Mouse (Mus musculus) lung, embryonic 15.5 days (tissue): ENCODE measurements at regions not wholly inside any gene's neighbourhood (a gene's known extent, or its start where the extent isn't known, plus 50 kb on each side); places are given as distances from the start of the nearest gene placed in this dataset.
A peak's percentile ranks its signal among the peaks of the same experiment; 100 is the strongest.

ENCODE experiments used
- ATAC-seq: fragments of 200-750 bp; cut with Nextera tagmentation; 2 replicates; pipeline ENCODE4 v1.8.0; 2017; ENCODE audit warnings: moderate number of reproducible peaks, borderline replicate concordance; ENCODE audit not compliant: low FRiP score, low TSS enrichment; ENCODE audit errors: extremely low read depth
- H3K27ac ChIP-seq: fragments of 300-500 bp; sonication (generic); 2 replicates; pipeline ENCODE4 v1.5.1; 2015; ENCODE audit warnings: moderate library complexity, mild to moderate bottlenecking, inconsistent platforms
- H3K27me3 ChIP-seq: fragments of 300-500 bp; sonication (generic); 2 replicates; pipeline ENCODE4 v1.6.1; 2015; ENCODE audit warnings: inconsistent platforms
- H3K36me3 ChIP-seq: fragments of 300-500 bp; sonication (generic); 2 replicates; pipeline ENCODE4 v1.6.1; 2015; ENCODE audit warnings: inconsistent platforms
- H3K4me1 ChIP-seq: fragments of 300-500 bp; sonication (generic); 2 replicates; pipeline ENCODE4 v1.6.1; 2015; ENCODE audit warnings: inconsistent platforms
- H3K4me2 ChIP-seq: fragments of 300-500 bp; sonication (generic); 2 replicates; pipeline ENCODE4 v1.6.1; 2015; ENCODE audit warnings: inconsistent platforms, mild to moderate bottlenecking, moderate library complexity
- H3K4me3 ChIP-seq: fragments of 300-500 bp; sonication (generic); 2 replicates; pipeline ENCODE4 v1.5.1; 2015; ENCODE audit warnings: mild to moderate bottlenecking, inconsistent platforms
- H3K9ac ChIP-seq: fragments of 300-500 bp; sonication (generic); 2 replicates; pipeline ENCODE4 v1.6.1; 2015; ENCODE audit warnings: inconsistent platforms
- H3K9me3 ChIP-seq: fragments of 300-500 bp; sonication (generic); 2 replicates; pipeline ENCODE4 v1.6.1; 2016; ENCODE audit warnings: inconsistent platforms
- WGBS: fragments of 180-500 bp; shearing (Covaris S2); methylation state at CpG from one replicate; pipeline ENCODE4 v1.1.7; 2015; 5-methylcytosine and 5-hydroxymethylcytosine counted together

DNA sequence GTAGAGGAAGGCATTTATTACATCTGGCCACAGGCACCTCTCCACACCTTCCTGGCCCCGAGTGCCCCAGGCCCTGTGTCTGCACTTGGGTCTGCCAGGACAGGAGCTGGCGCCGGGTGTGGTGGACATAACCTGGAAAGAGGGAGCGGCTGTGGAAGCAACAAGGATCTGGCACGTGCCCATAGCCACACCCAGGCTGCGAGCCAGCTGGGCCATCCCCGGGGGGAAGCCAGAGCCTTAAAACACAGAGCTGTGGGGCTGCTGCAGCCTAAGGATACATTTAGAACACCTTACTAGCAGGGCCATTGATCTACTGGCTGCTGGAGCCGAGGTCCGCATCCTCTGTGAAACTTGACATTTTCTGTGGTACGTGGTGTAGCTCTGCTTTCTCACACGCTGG lies 217.0 kb downstream of the Cyp26b1 start:
- 69% methylated on average over 11 of the region's 11 CpGs for WGBS
- no peaks in the 10 kb centered on the region for H3K9me3 ChIP-seq
- H3K9ac ChIP-seq = no peak overlapping the region
- no peak for ATAC-seq
- no peaks in the 10 kb centered on the region for H3K4me1 ChIP-seq
- H3K27me3 ChIP-seq = peaks cover 5% of the 10 kb centered on the region; the same call in 1 of the 2 replicates
- no peak overlapping the region for H3K4me3 ChIP-seq
- no peak overlapping the region for H3K4me2 ChIP-seq
- H3K27ac ChIP-seq = no peak overlapping the region
- no peaks in the 10 kb centered on the region for H3K36me3 ChIP-seq

DNA sequence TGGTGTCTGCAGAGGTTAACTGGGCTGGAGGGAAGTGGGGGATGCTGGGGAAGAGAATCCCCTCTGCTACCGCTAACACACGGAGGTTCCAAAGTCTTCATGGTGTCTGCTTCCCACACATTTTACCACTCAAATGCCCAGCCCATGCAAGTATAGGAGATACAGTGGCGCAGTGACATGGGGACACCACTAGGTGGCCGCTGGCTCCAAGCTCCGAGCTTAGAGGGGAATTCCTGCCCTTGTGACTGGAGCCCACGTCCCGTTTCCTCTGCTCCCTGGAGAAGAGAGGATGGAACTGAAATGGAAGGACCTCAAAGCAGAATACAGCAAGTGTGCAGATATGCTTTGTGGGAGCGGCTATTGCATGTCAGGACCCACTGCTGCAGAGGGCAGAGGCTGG lies 218.2 kb downstream of the Cyp26b1 start:
- peaks cover 5% of the 10 kb centered on the region; the same call in 1 of the 2 replicates for H3K27me3 ChIP-seq
- no peak overlapping the region for H3K4me3 ChIP-seq
- 11% methylated on average over 8 of the region's 8 CpGs for WGBS
- ATAC-seq = no peak
- H3K36me3 ChIP-seq = no peaks in the 10 kb centered on the region
- H3K4me2 ChIP-seq = no peak overlapping the region
- H3K27ac ChIP-seq = no peak overlapping the region
- no peak overlapping the region for H3K9ac ChIP-seq
- H3K4me1 ChIP-seq = no peaks in the 10 kb centered on the region
- H3K9me3 ChIP-seq = no peaks in the 10 kb centered on the region

DNA sequence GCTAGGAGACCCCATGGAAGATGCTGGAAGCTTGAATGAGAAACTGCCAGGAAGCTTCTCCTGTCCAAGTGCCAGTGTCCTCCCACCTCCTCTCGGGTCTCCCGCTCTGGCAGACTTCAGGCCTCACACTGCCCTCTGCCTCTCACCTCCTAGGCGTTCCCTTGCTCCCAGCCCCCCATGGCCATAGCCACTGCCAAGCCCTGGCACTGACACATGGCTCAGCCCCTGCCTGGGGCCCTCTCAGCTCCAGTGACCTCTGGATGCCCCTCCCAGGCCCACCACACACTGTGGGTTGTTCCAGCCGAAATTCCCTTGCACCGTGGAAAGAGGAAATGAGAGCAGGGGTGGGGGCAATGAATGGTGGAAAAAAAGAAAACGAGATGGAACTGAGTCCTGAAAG lies 227.3 kb downstream of the Cyp26b1 start:
- Histone ChIP-seq H3K27me3 (no peaks in the 10 kb centered on the region), H3K4me3 (no peak overlapping the region), H3K9ac (no peak overlapping the region), H3K36me3 (no peaks in the 10 kb centered on the region), H3K4me1 (no peaks in the 10 kb centered on the region), H3K9me3 (no peaks in the 10 kb centered on the region), H3K27ac (no peak overlapping the region), H3K4me2 (no peak overlapping the region)
- ATAC-seq = no peak
- 31% methylated on average over 6 of the region's 6 CpGs for WGBS

DNA sequence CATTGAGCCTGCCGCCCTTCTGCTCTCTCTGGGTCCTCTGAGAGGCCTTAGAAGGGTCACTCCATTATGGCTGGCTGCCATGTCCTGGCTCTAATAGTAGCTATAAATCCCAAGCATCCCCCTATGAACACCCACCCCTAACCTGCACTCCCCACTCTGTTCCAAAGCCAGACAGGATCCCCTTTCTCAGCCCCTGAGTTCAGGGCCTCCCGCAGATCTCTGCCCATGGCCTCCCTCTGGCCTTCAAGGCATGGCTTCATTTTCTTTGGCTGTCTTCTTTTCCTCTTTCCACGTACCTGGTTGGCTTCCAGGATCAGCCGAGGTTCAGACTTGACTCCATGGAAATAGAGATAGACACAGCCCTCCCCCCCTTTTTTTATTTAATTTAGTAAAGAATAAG lies 227.8 kb downstream of the Cyp26b1 start:
- H3K4me2 ChIP-seq = no peak overlapping the region
- ATAC-seq = no peak
- no peaks in the 10 kb centered on the region for H3K9me3 ChIP-seq
- WGBS = 68% methylated on average over 4 of the region's 4 CpGs
- no peaks in the 10 kb centered on the region for H3K27me3 ChIP-seq
- no peaks in the 10 kb centered on the region for H3K36me3 ChIP-seq
- no peak overlapping the region for H3K4me3 ChIP-seq
- H3K4me1 ChIP-seq = no peaks in the 10 kb centered on the region
- H3K27ac ChIP-seq = no peak overlapping the region
- H3K9ac ChIP-seq = no peak overlapping the region

DNA sequence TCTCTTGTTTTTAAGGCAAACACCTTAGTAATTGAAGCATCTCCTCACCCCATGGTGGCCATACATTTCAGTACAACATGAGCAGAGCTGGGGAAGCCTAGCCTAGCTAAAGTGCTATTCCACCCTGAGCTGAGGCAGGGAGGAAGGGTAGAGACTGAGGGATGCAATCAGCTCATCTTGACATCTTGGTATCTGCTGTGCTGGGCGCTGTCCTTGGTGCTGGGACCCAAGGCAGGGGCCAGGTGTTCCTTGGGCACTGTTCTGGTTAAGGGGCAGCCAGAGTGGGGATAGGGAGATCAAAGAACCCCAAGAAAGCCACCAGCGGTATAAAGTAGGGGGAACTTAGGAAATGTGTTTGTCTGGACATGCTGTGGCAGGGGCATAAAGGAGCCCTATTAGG lies 228.7 kb downstream of the Cyp26b1 start:
- H3K4me3 ChIP-seq = no peak overlapping the region
- no peaks in the 10 kb centered on the region for H3K9me3 ChIP-seq
- no peaks in the 10 kb centered on the region for H3K36me3 ChIP-seq
- no peak overlapping the region for H3K9ac ChIP-seq
- no peak overlapping the region for H3K27ac ChIP-seq
- ATAC-seq = no peak
- WGBS = 12% methylated on average over 2 of the region's 2 CpGs
- no peak overlapping the region for H3K4me2 ChIP-seq
- H3K4me1 ChIP-seq = no peaks in the 10 kb centered on the region
- H3K27me3 ChIP-seq = no peaks in the 10 kb centered on the region

DNA sequence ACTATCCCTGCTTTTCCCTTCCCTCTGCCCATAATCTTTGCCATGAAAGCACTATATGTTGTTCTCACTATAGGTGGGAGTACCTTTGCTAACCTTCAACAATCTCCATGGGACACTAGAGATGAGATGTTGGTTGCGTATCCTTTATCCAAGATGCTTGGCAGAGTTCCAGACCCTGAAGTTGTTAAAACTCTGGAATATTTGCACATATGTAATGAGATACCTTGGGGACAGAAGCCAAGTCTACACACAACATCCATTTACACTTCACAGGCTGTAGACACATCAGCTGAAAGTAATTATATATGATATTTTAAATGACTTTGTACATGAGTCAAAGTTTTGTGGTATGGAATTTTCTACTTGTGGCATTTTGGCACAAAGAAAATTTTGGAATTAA lies 231.4 kb downstream of the Cyp26b1 start:
- Histone ChIP-seq H3K9me3 (no peaks in the 10 kb centered on the region), H3K36me3 (no peaks in the 10 kb centered on the region), H3K4me2 (no peak overlapping the region), H3K4me3 (no peak overlapping the region), H3K27me3 (no peaks in the 10 kb centered on the region), H3K9ac (no peak overlapping the region), H3K4me1 (no peaks in the 10 kb centered on the region), H3K27ac (no peak overlapping the region)
- ATAC-seq = no peak
- 92% methylated on average over 1 of the region's 1 CpGs for WGBS

DNA sequence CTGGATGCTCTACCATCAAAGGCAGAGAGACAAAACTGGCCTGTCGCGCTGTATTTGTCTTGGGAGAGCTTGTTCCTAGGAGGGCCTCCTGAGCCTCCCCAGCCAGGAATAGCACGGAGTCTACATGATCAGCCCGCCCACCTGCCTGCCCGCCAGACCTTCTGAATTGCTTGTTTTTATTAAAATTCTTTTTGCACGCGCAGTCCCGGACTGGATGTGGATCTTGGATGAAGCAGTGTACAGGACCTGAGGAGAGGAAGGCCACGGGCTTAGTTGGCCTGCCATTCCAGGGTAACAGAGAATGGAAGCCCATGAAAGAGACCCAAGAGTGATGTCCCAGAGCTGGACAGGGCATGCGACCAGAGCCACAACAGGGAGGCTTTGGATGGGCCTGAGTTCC lies 235.8 kb downstream of the Cyp26b1 start:
- H3K4me2 ChIP-seq = no peak overlapping the region
- 69% methylated on average over 10 of the region's 10 CpGs for WGBS
- no peak overlapping the region for H3K4me3 ChIP-seq
- no peaks in the 10 kb centered on the region for H3K9me3 ChIP-seq
- ATAC-seq = no peak
- no peaks in the 10 kb centered on the region for H3K27me3 ChIP-seq
- no peak overlapping the region for H3K9ac ChIP-seq
- no peaks in the 10 kb centered on the region for H3K4me1 ChIP-seq
- no peaks in the 10 kb centered on the region for H3K36me3 ChIP-seq
- H3K27ac ChIP-seq = no peak overlapping the region

DNA sequence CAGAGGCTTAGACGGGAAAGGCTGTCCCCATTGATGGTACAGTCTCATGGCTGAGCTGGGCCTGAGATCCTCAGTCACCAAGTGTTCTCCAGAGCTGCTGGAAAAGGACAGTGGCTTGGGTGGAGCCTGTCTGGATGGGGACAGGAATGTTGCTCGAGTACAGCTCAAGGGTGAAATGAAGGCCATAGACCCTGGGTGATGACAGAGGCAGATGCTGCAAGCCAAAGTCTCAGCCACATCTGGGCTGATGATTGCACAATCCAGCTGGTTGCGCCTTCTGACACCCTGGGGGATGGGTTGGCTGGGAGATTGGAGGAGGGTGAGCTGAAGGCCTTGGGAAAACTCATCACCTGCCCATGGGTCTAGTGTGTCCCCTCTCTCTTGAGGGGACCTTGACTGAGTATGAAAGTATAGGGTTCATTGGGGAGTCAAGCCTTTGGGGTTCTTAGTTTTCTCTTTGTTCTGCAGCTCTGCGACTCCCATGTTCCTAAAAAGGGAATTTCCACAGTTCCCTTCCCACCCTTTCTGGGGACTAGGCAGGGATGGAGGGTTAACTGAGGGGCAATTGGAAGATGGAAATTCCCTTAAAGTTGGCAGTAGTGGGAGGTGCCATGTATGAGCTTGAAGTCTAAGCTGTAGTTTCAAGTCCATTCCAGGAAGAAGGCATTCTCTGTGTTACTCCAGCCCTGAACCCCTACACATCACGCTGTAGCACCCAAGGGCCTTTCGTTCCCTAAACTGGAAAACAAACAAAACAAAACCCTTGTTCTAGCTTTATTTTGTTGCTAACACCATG lies 240.1 kb downstream of the Cyp26b1 start:
- ATAC-seq = peak; percentile 69; the same call in 1 of the 2 replicates
- H3K9me3 ChIP-seq = no peaks in the 10 kb centered on the region

DNA sequence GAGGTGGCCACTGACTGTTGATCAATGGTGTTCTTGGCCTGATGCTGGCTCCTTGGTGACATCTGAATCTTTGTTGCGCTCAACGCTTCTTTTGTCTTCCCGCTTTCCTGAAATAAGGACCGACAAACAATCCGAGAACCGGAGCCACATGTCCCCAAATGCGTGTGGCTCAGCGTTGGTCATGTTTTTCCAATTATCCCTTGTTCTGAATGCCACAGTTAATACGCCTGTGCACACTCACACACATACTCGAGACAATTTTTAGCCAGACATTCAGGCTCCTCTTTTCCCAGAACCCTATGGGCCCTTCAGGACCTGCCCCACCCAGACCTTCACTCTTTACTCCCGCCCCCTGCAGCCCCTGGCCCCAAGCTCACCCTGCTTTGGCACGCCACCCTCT lies 248.8 kb downstream of the Cyp26b1 start:
- H3K9me3 ChIP-seq = no peaks in the 10 kb centered on the region
- H3K4me2 ChIP-seq = no peak overlapping the region
- no peaks in the 10 kb centered on the region for H3K36me3 ChIP-seq
- no peaks in the 10 kb centered on the region for H3K4me1 ChIP-seq
- H3K9ac ChIP-seq = no peak overlapping the region
- H3K27ac ChIP-seq = no peak overlapping the region
- 85% methylated on average over 12 of the region's 12 CpGs for WGBS
- no peaks in the 10 kb centered on the region for H3K27me3 ChIP-seq
- ATAC-seq = no peak
- no peak overlapping the region for H3K4me3 ChIP-seq

More for the DNA sequence above, 240.1 kb downstream of the Cyp26b1 start:
- Histone ChIP-seq H3K4me1 (no peaks in the 10 kb centered on the region), H3K36me3 (no peaks in the 10 kb centered on the region), H3K27ac (no peak overlapping the region), H3K9ac (no peak overlapping the region), H3K4me2 (no peak overlapping the region), H3K27me3 (no peaks in the 10 kb centered on the region), H3K4me3 (no peak overlapping the region)
- WGBS = 68% methylated on average over 6 of the region's 6 CpGs

DNA sequence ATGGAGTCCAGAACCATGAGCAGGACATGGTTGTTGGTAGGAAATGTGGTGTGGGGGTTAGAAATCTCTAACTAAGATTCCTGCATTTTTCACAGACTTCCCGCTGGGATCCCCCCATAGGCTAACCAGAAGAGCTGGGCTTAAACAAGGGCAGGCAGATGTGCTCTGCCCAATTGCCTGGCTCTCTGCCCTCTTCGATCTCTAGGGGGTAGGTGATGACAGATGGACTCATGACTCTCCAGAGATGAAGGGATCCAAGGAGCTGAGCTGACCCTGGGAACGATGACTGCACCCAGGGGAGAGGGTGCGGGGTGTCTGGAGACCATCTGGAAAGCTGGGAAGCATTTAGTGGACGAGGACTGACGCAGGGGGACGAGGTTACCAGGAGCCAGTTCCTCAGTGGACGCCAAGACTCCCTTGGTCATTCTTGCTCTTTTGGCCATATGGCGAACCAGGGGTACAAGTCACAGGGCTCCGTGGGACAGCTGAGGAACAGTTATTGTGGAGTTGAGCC lies 260.0 kb downstream of the Cyp26b1 start:
- no peak overlapping the region for H3K4me2 ChIP-seq
- no peaks in the 10 kb centered on the region for H3K27me3 ChIP-seq
- 74% methylated on average over 10 of the region's 10 CpGs for WGBS
- peaks cover 7% of the 10 kb centered on the region; the same call in 1 of the 2 replicates for H3K4me1 ChIP-seq
- H3K27ac ChIP-seq = no peak overlapping the region
- no peak overlapping the region for H3K4me3 ChIP-seq
- H3K9ac ChIP-seq = no peak overlapping the region
- H3K36me3 ChIP-seq = no peaks in the 10 kb centered on the region
- H3K9me3 ChIP-seq = no peaks in the 10 kb centered on the region
- no peak for ATAC-seq

DNA sequence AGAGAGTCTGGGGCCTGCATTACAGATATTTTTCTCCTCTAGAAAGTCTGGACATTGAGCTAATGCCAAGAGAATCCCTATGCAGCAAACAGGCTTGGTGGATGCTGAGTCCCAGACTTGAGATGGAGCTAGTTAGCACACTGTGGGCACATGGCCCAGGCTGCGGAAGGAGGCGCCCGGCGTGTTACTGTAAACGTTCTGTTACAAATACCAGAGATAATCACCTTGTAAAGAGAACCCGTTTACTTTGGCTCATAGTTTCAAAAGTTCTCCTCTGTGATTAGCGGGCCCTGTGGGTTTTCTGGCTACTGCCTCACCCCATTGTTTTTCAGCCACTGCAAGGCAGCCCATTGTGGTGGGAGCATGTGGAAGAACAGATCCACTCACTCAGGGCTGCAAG lies 264.6 kb downstream of the Cyp26b1 start:
- Histone ChIP-seq H3K4me3 (no peak overlapping the region), H3K9ac (no peak overlapping the region), H3K27me3 (no peaks in the 10 kb centered on the region; the same call in 1 of the 2 replicates), H3K4me2 (no peak overlapping the region), H3K9me3 (no peaks in the 10 kb centered on the region), H3K36me3 (no peaks in the 10 kb centered on the region), H3K4me1 (peaks cover 16% of the 10 kb centered on the region), H3K27ac (no peak overlapping the region)
- ATAC-seq = no peak
- WGBS = 37% methylated on average over 7 of the region's 7 CpGs

DNA sequence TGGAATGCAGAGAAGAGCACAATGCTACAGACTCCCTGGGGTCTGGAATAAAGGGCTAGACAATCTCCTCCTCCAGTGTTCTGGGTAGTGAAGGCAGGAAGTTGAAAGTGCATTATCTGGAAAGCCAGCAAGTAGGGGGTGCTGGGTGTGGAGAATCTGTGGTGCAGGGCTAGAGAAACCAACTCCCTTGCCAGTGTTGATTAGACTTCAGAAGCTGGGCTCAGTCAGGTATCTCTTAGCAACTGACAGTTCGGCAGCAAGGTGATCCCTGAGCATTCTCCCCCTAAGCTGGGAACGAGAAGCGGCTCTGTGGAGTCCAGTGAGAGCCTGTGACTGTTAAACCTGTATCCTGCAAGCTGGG lies 265.7 kb downstream of the Cyp26b1 start:
- no peak overlapping the region for H3K4me2 ChIP-seq
- H3K9ac ChIP-seq = no peak overlapping the region
- H3K36me3 ChIP-seq = no peaks in the 10 kb centered on the region
- peak overlapping the region; percentile 53 for H3K27ac ChIP-seq
- 24% methylated on average over 3 of the region's 3 CpGs for WGBS
- ATAC-seq = no peak
- peaks cover 16% of the 10 kb centered on the region for H3K4me1 ChIP-seq
- no peaks in the 10 kb centered on the region for H3K9me3 ChIP-seq
- H3K27me3 ChIP-seq = no peaks in the 10 kb centered on the region; the same call in 1 of the 2 replicates
- no peak overlapping the region for H3K4me3 ChIP-seq
